Comparison of ENCODE assay signal across 8 mouse cellular contexts in genomic region chr2:6871281-6872130, GRCm38 (mm10).
DNase-seq lines count a peak whose midpoint lies in the region; ATAC-seq lines count a peak whose summit lies in the region.

No protein-coding gene starts in this region.

- H3K4me1 ChIP-seq in liver, embryonic 15.5 days (replicated peaks), result peaks cover 8% of the 10 kb centered on the region; the same call in 1 of the 2 replicates
- peaks cover 4% of the 10 kb centered on the region; the same call in 1 of the 2 replicates for H3K4me1 ChIP-seq in stomach, embryonic 16.5 days (ENCODE audit: control insufficient read depth, insufficient read depth, low read length)

- intact Hi-C loops in left cerebral cortex, postnatal 36 days (cut with DNase I), result loop anchor here (10.0 kb wide), 3 partner anchors 147 to 523 kb away; no protein-coding TSS in a partner anchor

- peak; percentile 50 for DNase-seq in embryo, embryonic 10.5 days (ENCODE audit: low spot score)
- DNase-seq in embryo, embryonic 9.5 days (ENCODE audit: extremely low spot score), result no peak
- peak; percentile 42 for DNase-seq in urinary bladder, postnatal 14 days (ENCODE audit: low spot score)
- no peak for DNase-seq in urinary bladder, adult 2 months (ENCODE audit: low spot score)
- no peak for DNase-seq in left cerebral cortex, postnatal 36 days (ENCODE audit: low spot score in 2 of 2)

- H3K27me3 ChIP-seq in liver, embryonic 15.5 days, result peaks cover 65% of the 10 kb centered on the region
- no peaks in the 10 kb centered on the region for H3K27me3 ChIP-seq in stomach, embryonic 16.5 days (ENCODE audit: control insufficient read depth, insufficient read depth, low read length)

- WGBS in liver, embryonic 15.5 days (ENCODE audit: insufficient replicate concordance), result 6% methylated on average over 39 of the region's 40 CpGs
- 3% methylated on average over 39 of the region's 40 CpGs for WGBS in stomach, embryonic 16.5 days

- no peaks in the 10 kb centered on the region for H3K36me3 ChIP-seq in liver, embryonic 15.5 days (replicated peaks)
- no peaks in the 10 kb centered on the region for H3K36me3 ChIP-seq in stomach, embryonic 16.5 days (ENCODE audit: control insufficient read depth, insufficient read depth, low read length)

- H3K27ac ChIP-seq in liver, embryonic 15.5 days (replicated peaks), result no peak overlapping the region
- peak overlapping the region; percentile 78 for H3K27ac ChIP-seq in stomach, embryonic 16.5 days (ENCODE audit: low read length)

- H3K4me3 ChIP-seq in liver, embryonic 15.5 days (replicated peaks), result peak overlapping the region; percentile 56
- H3K4me3 ChIP-seq in stomach, embryonic 16.5 days (replicated peaks; ENCODE audit: low read length), result peak overlapping the region; percentile 88

- peak overlapping the region; percentile 83 for H3K4me2 ChIP-seq in liver, embryonic 15.5 days
- peak overlapping the region; percentile 96 for H3K4me2 ChIP-seq in stomach, embryonic 16.5 days (ENCODE audit: low read depth, low read length)

- ATAC-seq in hematopoietic stem cell, adult 5-6 weeks (replicated peaks in 1 of 2; ENCODE audit: insufficient read depth in 1 of 2, low FRiP score in 2 of 2, low TSS enrichment in 1 of 2, low read depth in 1 of 2, poor library complexity in 2 of 2, severe bottlenecking in 2 of 2), result 0 out of 4 replicates have a peak, but pooled peaks have one; percentile 3 to 7
- ATAC-seq in liver, embryonic 15.5 days (ENCODE audit: insufficient read depth), result peak; percentile 25; the same call in 1 of the 2 replicates
- peak; percentile 59 for ATAC-seq in stomach, embryonic 16.5 days (ENCODE audit: insufficient read depth, low FRiP score)

- H3K9me3 ChIP-seq in liver, embryonic 15.5 days (replicated peaks), result no peaks in the 10 kb centered on the region
- no peaks in the 10 kb centered on the region for H3K9me3 ChIP-seq in stomach, embryonic 16.5 days (replicated peaks; ENCODE audit: control insufficient read depth, low read length)

- peak overlapping the region; percentile 29; the same call in 1 of the 2 replicates for H3K9ac ChIP-seq in liver, embryonic 15.5 days
- peak overlapping the region; percentile 85 for H3K9ac ChIP-seq in stomach, embryonic 16.5 days (ENCODE audit: low read length)

Comparison
In these comparisons a context has a peak if more than half of its experiments do, and no peak if none do; other contexts are left out.
1. DNase-seq: peak in embryo, embryonic 10.5 days (single experiment) and urinary bladder, postnatal 14 days (single experiment); none in embryo, embryonic 9.5 days (single experiment), urinary bladder, adult 2 months (single experiment) and left cerebral cortex, postnatal 36 days (0 of 2).
2. ATAC-seq: peak in every context shown above with its lines; median percentile 59 in stomach, embryonic 16.5 days; 25 in liver, embryonic 15.5 days; 5 in hematopoietic stem cell, adult 5-6 weeks.